Mouse (Mus musculus): Measurements from ENCODE around the gene Tbc1d2b. TPM values are rescaled to one million over a fixed set of nuclear protein-coding genes. Genes with fewer than 3 reads are reported as not detected.

Tbc1d2b gene
- polyA plus RNA-seq (2015; fragmentation: Nextera tagmentation; extraction: Ambion mirVana), result 20.9 and 22.7 TPM in 2 replicates

- Histone ChIP-seq H3K9me3 (no peaks in the 10 kb centered on the region), H3K27me3 (no peaks in the 10 kb centered on the region), H3K9ac (peak within 1 kb of the TSS; percentile 87), H3K4me2 (peak within 1 kb of the TSS; percentile 70), H3K27ac (peak within 1 kb of the TSS; percentile 92), H3K4me3 (peak within 1 kb of the TSS; percentile 78), H3K4me1 (peaks cover 47% of the 10 kb centered on the region), H3K36me3 (no peaks in the 10 kb centered on the region)
- peak; percentile 82 for ATAC-seq (ENCODE audit: borderline replicate concordance, extremely low read depth, low FRiP score, low TSS enrichment)
- under 1% methylated on average over 62 of the region's 74 CpGs for WGBS
These were observed at the start of gene Tbc1d2b for GRCm38 (mm10) chr9:90270193-90270943. Gene Tbc1d2b (minus strand): TSS chr9:90270804.

- no peak for ATAC-seq (ENCODE audit: borderline replicate concordance, extremely low read depth, low FRiP score, low TSS enrichment)
These were observed 45.7 kb upstream of the Tbc1d2b start for GRCm38 (mm10) chr9:90316300-90316699.

GRCm38 (mm10) chr9:90315662-90316061 is 45.1 kb upstream of the Tbc1d2b start:
- 80% methylated on average over 11 of the region's 11 CpGs for WGBS
- no peaks in the 10 kb centered on the region for H3K27me3 ChIP-seq
- H3K4me3 ChIP-seq, result no peak overlapping the region
- no peak overlapping the region for H3K4me2 ChIP-seq
- no peak overlapping the region for H3K27ac ChIP-seq
- H3K9me3 ChIP-seq, result no peaks in the 10 kb centered on the region
- no peak overlapping the region for H3K9ac ChIP-seq
- ATAC-seq (ENCODE audit: borderline replicate concordance, extremely low read depth, low FRiP score, low TSS enrichment), result no peak
- no peaks in the 10 kb centered on the region for H3K36me3 ChIP-seq
- no peaks in the 10 kb centered on the region for H3K4me1 ChIP-seq

More at GRCm38 (mm10) chr9:90316300-90316699, 45.7 kb upstream of the Tbc1d2b start:
- H3K4me1 ChIP-seq, result no peaks in the 10 kb centered on the region
- H3K4me3 ChIP-seq, result no peak overlapping the region
- no peaks in the 10 kb centered on the region for H3K27me3 ChIP-seq
- H3K27ac ChIP-seq, result no peak overlapping the region
- 62% methylated on average over 5 of the region's 5 CpGs for WGBS
- H3K9ac ChIP-seq, result no peak overlapping the region
- H3K9me3 ChIP-seq, result no peaks in the 10 kb centered on the region
- no peaks in the 10 kb centered on the region for H3K36me3 ChIP-seq
- H3K4me2 ChIP-seq, result no peak overlapping the region

- WGBS, result 95% methylated on average over 2 of the region's 2 CpGs
- no peak for ATAC-seq (ENCODE audit: borderline replicate concordance, extremely low read depth, low FRiP score, low TSS enrichment)
- Histone ChIP-seq H3K36me3 (no peaks in the 10 kb centered on the region), H3K27me3 (no peaks in the 10 kb centered on the region), H3K9me3 (no peaks in the 10 kb centered on the region), H3K4me3 (no peak overlapping the region), H3K9ac (no peak overlapping the region), H3K4me2 (no peak overlapping the region), H3K27ac (no peak overlapping the region), H3K4me1 (no peaks in the 10 kb centered on the region)
These were observed 33.6 kb upstream of the Tbc1d2b start for GRCm38 (mm10) chr9:90304254-90304653.

- Histone ChIP-seq H3K27me3 (no peaks in the 10 kb centered on the region), H3K27ac (no peak overlapping the region), H3K9ac (no peak overlapping the region), H3K4me1 (no peaks in the 10 kb centered on the region), H3K4me2 (no peak overlapping the region), H3K4me3 (no peak overlapping the region), H3K9me3 (no peaks in the 10 kb centered on the region), H3K36me3 (no peaks in the 10 kb centered on the region)
- WGBS, result 37% methylated on average over 2 of the region's 2 CpGs
- no peak for ATAC-seq (ENCODE audit: borderline replicate concordance, extremely low read depth, low FRiP score, low TSS enrichment)
These were observed 32.7 kb upstream of the Tbc1d2b start for GRCm38 (mm10) chr9:90303101-90303835.

- Histone ChIP-seq H3K36me3 (no peaks in the 10 kb centered on the region), H3K4me3 (no peak overlapping the region), H3K4me1 (no peaks in the 10 kb centered on the region), H3K27me3 (no peaks in the 10 kb centered on the region), H3K9me3 (no peaks in the 10 kb centered on the region), H3K27ac (no peak overlapping the region), H3K4me2 (no peak overlapping the region), H3K9ac (no peak overlapping the region)
- ATAC-seq (ENCODE audit: borderline replicate concordance, extremely low read depth, low FRiP score, low TSS enrichment), result no peak
- WGBS, result 64% methylated on average over 4 of the region's 4 CpGs
These were observed 32.1 kb upstream of the Tbc1d2b start for GRCm38 (mm10) chr9:90302670-90303069.

GRCm38 (mm10) chr9:90301081-90301688 is 30.6 kb upstream of the Tbc1d2b start:
- WGBS, result 54% methylated on average over 4 of the region's 4 CpGs
- Histone ChIP-seq H3K27me3 (no peaks in the 10 kb centered on the region), H3K9ac (no peak overlapping the region), H3K36me3 (no peaks in the 10 kb centered on the region), H3K9me3 (no peaks in the 10 kb centered on the region), H3K4me1 (no peaks in the 10 kb centered on the region), H3K4me3 (no peak overlapping the region), H3K27ac (no peak overlapping the region), H3K4me2 (no peak overlapping the region)
- no peak for ATAC-seq (ENCODE audit: borderline replicate concordance, extremely low read depth, low FRiP score, low TSS enrichment)

- Histone ChIP-seq H3K4me2 (no peak overlapping the region), H3K27me3 (no peaks in the 10 kb centered on the region), H3K9me3 (no peaks in the 10 kb centered on the region), H3K4me1 (no peaks in the 10 kb centered on the region), H3K4me3 (no peak overlapping the region), H3K9ac (no peak overlapping the region), H3K36me3 (no peaks in the 10 kb centered on the region), H3K27ac (no peak overlapping the region)
- WGBS, result 62% methylated on average over 1 of the region's 1 CpGs
- ATAC-seq (ENCODE audit: borderline replicate concordance, extremely low read depth, low FRiP score, low TSS enrichment), result no peak
These were observed 27.0 kb upstream of the Tbc1d2b start for GRCm38 (mm10) chr9:90297637-90298036.

- Histone ChIP-seq H3K27ac (no peak overlapping the region), H3K4me1 (no peaks in the 10 kb centered on the region), H3K9ac (no peak overlapping the region), H3K4me2 (no peak overlapping the region), H3K4me3 (no peak overlapping the region), H3K27me3 (no peaks in the 10 kb centered on the region), H3K9me3 (no peaks in the 10 kb centered on the region), H3K36me3 (no peaks in the 10 kb centered on the region)
- 51% methylated on average over 3 of the region's 3 CpGs for WGBS
- ATAC-seq (ENCODE audit: borderline replicate concordance, extremely low read depth, low FRiP score, low TSS enrichment), result no peak
These were observed 23.2 kb upstream of the Tbc1d2b start for GRCm38 (mm10) chr9:90293641-90294398.

- no peak for ATAC-seq (ENCODE audit: borderline replicate concordance, extremely low read depth, low FRiP score, low TSS enrichment)
- no peaks in the 10 kb centered on the region for H3K36me3 ChIP-seq
- H3K4me1 ChIP-seq, result peaks cover 14% of the 10 kb centered on the region
- no peak overlapping the region for H3K9ac ChIP-seq
- no peak overlapping the region for H3K4me3 ChIP-seq
- no peaks in the 10 kb centered on the region for H3K9me3 ChIP-seq
- no peak overlapping the region for H3K27ac ChIP-seq
- no peaks in the 10 kb centered on the region for H3K27me3 ChIP-seq
- H3K4me2 ChIP-seq, result no peak overlapping the region
- WGBS, result 61% methylated on average over 3 of the region's 3 CpGs
These were observed 7.8 kb upstream of the Tbc1d2b start for GRCm38 (mm10) chr9:90278397-90278796.

GRCm38 (mm10) chr9:90277884-90278283 is 7.3 kb upstream of the Tbc1d2b start:
- H3K27ac ChIP-seq, result no peak overlapping the region
- no peak for ATAC-seq (ENCODE audit: borderline replicate concordance, extremely low read depth, low FRiP score, low TSS enrichment)
- H3K4me3 ChIP-seq, result no peak overlapping the region
- no peaks in the 10 kb centered on the region for H3K36me3 ChIP-seq
- 52% methylated on average over 2 of the region's 2 CpGs for WGBS
- H3K4me1 ChIP-seq, result peaks cover 14% of the 10 kb centered on the region
- no peak overlapping the region for H3K9ac ChIP-seq
- no peak overlapping the region for H3K4me2 ChIP-seq
- H3K9me3 ChIP-seq, result no peaks in the 10 kb centered on the region
- no peaks in the 10 kb centered on the region for H3K27me3 ChIP-seq
